Mouse (Mus musculus): ENCODE data around the gene Bace2. TPM values are rescaled to one million over a fixed set of nuclear protein-coding genes. Genes with fewer than 3 reads are reported as not detected.

The Bace2 gene
- polyA plus RNA-seq, 1 experiment = 1.6 TPM

GRCm38 (mm10) chr16:97428026-97428425 lies 71.5 kb downstream of the Bace2 start:
- DNase-seq = no peak
- no peaks in the 10 kb centered on the region for H3K36me3 ChIP-seq (ENCODE audit: control insufficient read depth, insufficient read depth, low read length)
- no peak overlapping the region for H3K4me3 ChIP-seq (ENCODE audit: insufficient read depth, low read depth, low read length)
- H3K27ac ChIP-seq (ENCODE audit: insufficient read depth, low read depth, low read length) = no peak overlapping the region
- TF ChIP-seq CTCF (conservative IDR thresholded peaks at IDR 0.05; ENCODE audit: insufficient read depth, insufficient read length, low read depth, low read length) (no peak), POLR2A (IDR thresholded peaks at IDR 0.05; ENCODE audit: low read depth, low read length) (no peak)
- WGBS = 85% methylated on average over 3 of the region's 3 CpGs
- H3K27me3 ChIP-seq (replicated peaks; ENCODE audit: control insufficient read depth, insufficient read depth, low read length) = no peaks in the 10 kb centered on the region
- H3K4me1 ChIP-seq (ENCODE audit: control insufficient read depth, insufficient read depth, low read length) = no peaks in the 10 kb centered on the region

- Histone ChIP-seq H3K27ac (ENCODE audit: insufficient read depth, low read depth, low read length) (no peak overlapping the region), H3K27me3 (replicated peaks; ENCODE audit: control insufficient read depth, insufficient read depth, low read length) (no peaks in the 10 kb centered on the region), H3K4me3 (ENCODE audit: insufficient read depth, low read depth, low read length) (no peak overlapping the region), H3K36me3 (ENCODE audit: control insufficient read depth, insufficient read depth, low read length) (no peaks in the 10 kb centered on the region), H3K4me1 (ENCODE audit: control insufficient read depth, insufficient read depth, low read length) (no peaks in the 10 kb centered on the region)
- TF ChIP-seq CTCF (conservative IDR thresholded peaks at IDR 0.05; ENCODE audit: insufficient read depth, insufficient read length, low read depth, low read length) = no peak
- no peak for TF ChIP-seq POLR2A (IDR thresholded peaks at IDR 0.05; ENCODE audit: low read depth, low read length)
- no peak for DNase-seq
- 95% methylated on average over 4 of the region's 4 CpGs for WGBS
These were observed 73.5 kb downstream of the Bace2 start for GRCm38 (mm10) chr16:97430091-97430490.

- TF ChIP-seq POLR2A (IDR thresholded peaks at IDR 0.05; ENCODE audit: low read depth, low read length) (no peak), CTCF (conservative IDR thresholded peaks at IDR 0.05; ENCODE audit: insufficient read depth, insufficient read length, low read depth, low read length) (no peak)
- Histone ChIP-seq H3K4me3 (ENCODE audit: insufficient read depth, low read depth, low read length) (no peak overlapping the region), H3K36me3 (ENCODE audit: control insufficient read depth, insufficient read depth, low read length) (no peaks in the 10 kb centered on the region), H3K27me3 (replicated peaks; ENCODE audit: control insufficient read depth, insufficient read depth, low read length) (no peaks in the 10 kb centered on the region), H3K4me1 (ENCODE audit: control insufficient read depth, insufficient read depth, low read length) (no peaks in the 10 kb centered on the region), H3K27ac (ENCODE audit: insufficient read depth, low read depth, low read length) (no peak overlapping the region)
- 63% methylated on average over 4 of the region's 4 CpGs for WGBS
- DNase-seq = peak; percentile 29
These were observed 74.8 kb downstream of the Bace2 start for GRCm38 (mm10) chr16:97431328-97431727.

GRCm38 (mm10) chr16:97434206-97434605 lies 77.7 kb downstream of the Bace2 start:
- TF ChIP-seq CTCF (conservative IDR thresholded peaks at IDR 0.05; ENCODE audit: insufficient read depth, insufficient read length, low read depth, low read length) (no peak), POLR2A (IDR thresholded peaks at IDR 0.05; ENCODE audit: low read depth, low read length) (no peak)
- 84% methylated on average over 2 of the region's 2 CpGs for WGBS
- H3K27ac ChIP-seq (ENCODE audit: insufficient read depth, low read depth, low read length) = no peak overlapping the region
- H3K36me3 ChIP-seq (ENCODE audit: control insufficient read depth, insufficient read depth, low read length) = no peaks in the 10 kb centered on the region
- H3K4me3 ChIP-seq (ENCODE audit: insufficient read depth, low read depth, low read length) = no peak overlapping the region
- H3K27me3 ChIP-seq (replicated peaks; ENCODE audit: control insufficient read depth, insufficient read depth, low read length) = no peaks in the 10 kb centered on the region
- no peaks in the 10 kb centered on the region for H3K4me1 ChIP-seq (ENCODE audit: control insufficient read depth, insufficient read depth, low read length)
- DNase-seq = no peak

- no peak overlapping the region for H3K27ac ChIP-seq (ENCODE audit: insufficient read depth, low read depth, low read length)
- no peaks in the 10 kb centered on the region for H3K27me3 ChIP-seq (replicated peaks; ENCODE audit: control insufficient read depth, insufficient read depth, low read length)
- no peaks in the 10 kb centered on the region for H3K36me3 ChIP-seq (ENCODE audit: control insufficient read depth, insufficient read depth, low read length)
- 56% methylated on average over 1 of the region's 1 CpGs for WGBS
- TF ChIP-seq CTCF (conservative IDR thresholded peaks at IDR 0.05; ENCODE audit: insufficient read depth, insufficient read length, low read depth, low read length) = no peak
- TF ChIP-seq POLR2A (IDR thresholded peaks at IDR 0.05; ENCODE audit: low read depth, low read length) = no peak
- no peaks in the 10 kb centered on the region for H3K4me1 ChIP-seq (ENCODE audit: control insufficient read depth, insufficient read depth, low read length)
- no peak overlapping the region for H3K4me3 ChIP-seq (ENCODE audit: insufficient read depth, low read depth, low read length)
- DNase-seq = no peak
These were observed 81.0 kb downstream of the Bace2 start for GRCm38 (mm10) chr16:97437448-97438056.

- WGBS = 80% methylated on average over 3 of the region's 3 CpGs
- H3K36me3 ChIP-seq (ENCODE audit: control insufficient read depth, insufficient read depth, low read length) = no peaks in the 10 kb centered on the region
- TF ChIP-seq CTCF (conservative IDR thresholded peaks at IDR 0.05; ENCODE audit: insufficient read depth, insufficient read length, low read depth, low read length) (no peak), POLR2A (IDR thresholded peaks at IDR 0.05; ENCODE audit: low read depth, low read length) (no peak)
- DNase-seq = no peak
- no peaks in the 10 kb centered on the region for H3K27me3 ChIP-seq (replicated peaks; ENCODE audit: control insufficient read depth, insufficient read depth, low read length)
- no peak overlapping the region for H3K27ac ChIP-seq (ENCODE audit: insufficient read depth, low read depth, low read length)
- no peak overlapping the region for H3K4me3 ChIP-seq (ENCODE audit: insufficient read depth, low read depth, low read length)
- H3K4me1 ChIP-seq (ENCODE audit: control insufficient read depth, insufficient read depth, low read length) = no peaks in the 10 kb centered on the region
These were observed 81.6 kb downstream of the Bace2 start for GRCm38 (mm10) chr16:97438191-97438590.

- Histone ChIP-seq H3K27ac (ENCODE audit: insufficient read depth, low read depth, low read length) (no peak overlapping the region), H3K36me3 (ENCODE audit: control insufficient read depth, insufficient read depth, low read length) (no peaks in the 10 kb centered on the region), H3K4me3 (ENCODE audit: insufficient read depth, low read depth, low read length) (no peak overlapping the region), H3K27me3 (replicated peaks; ENCODE audit: control insufficient read depth, insufficient read depth, low read length) (no peaks in the 10 kb centered on the region), H3K4me1 (ENCODE audit: control insufficient read depth, insufficient read depth, low read length) (no peaks in the 10 kb centered on the region)
- DNase-seq = no peak
- TF ChIP-seq CTCF (conservative IDR thresholded peaks at IDR 0.05; ENCODE audit: insufficient read depth, insufficient read length, low read depth, low read length) (no peak), POLR2A (IDR thresholded peaks at IDR 0.05; ENCODE audit: low read depth, low read length) (no peak)
- WGBS = 59% methylated on average over 9 of the region's 9 CpGs
These were observed 85.4 kb downstream of the Bace2 start for GRCm38 (mm10) chr16:97441967-97442366.
